ENCODE assay signal across 21 mouse cellular contexts in the genomic region with DNA sequence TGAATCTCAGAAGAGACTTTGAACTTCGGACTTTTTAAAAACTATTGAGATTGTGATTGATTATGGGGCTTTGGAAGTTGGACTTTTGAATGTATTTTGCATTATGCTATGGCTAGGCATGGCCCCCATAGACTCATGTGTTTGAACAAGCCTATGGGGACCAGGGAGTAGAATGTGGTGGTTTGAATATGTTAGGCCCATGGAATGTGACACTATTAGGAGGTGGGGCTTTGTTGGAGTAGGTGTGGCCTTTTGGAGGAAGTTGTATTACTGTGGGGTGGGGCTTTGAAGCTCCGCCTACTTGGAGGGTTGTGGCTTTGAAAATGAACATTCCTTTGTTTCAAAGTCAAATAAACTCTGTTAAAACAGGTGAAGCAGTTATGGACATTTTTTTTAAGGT.
"Had no signal": no experiment of that assay in that cellular context is flagged by ENCODE, and none has a peak within 500 bp of the region (broad histone marks: within the 10 kb centered on the region; RNA-seq: fewer than 3 reads in every experiment).

No protein-coding gene starts in this region.

- DNase-seq: kidney, adult 18-20 months; kidney, adult 9 months; kidney, postnatal 14 days; kidney, postnatal 4 days; left cerebral cortex, postnatal 4 days; liver, postnatal 0 days; retina, postnatal 1 day; right cerebral cortex, postnatal 25 days; thymus, adult 18-20 months; thymus, postnatal 36 days had no signal

- H3K27me3 ChIP-seq: limb, embryonic 15.5 days; megakaryocyte, embryonic 14.5 days; midbrain, embryonic 13.5 days; neural tube, embryonic 13.5 days had no signal

- H3K9ac ChIP-seq: limb, embryonic 12.5 days; limb, embryonic 15.5 days; liver, embryonic 14.5 days; liver, postnatal 0 days; midbrain, embryonic 13.5 days; neural tube, embryonic 13.5 days had no signal

- H3K27ac ChIP-seq: limb, embryonic 12.5 days; limb, embryonic 15.5 days; liver, embryonic 14.5 days; midbrain, embryonic 10.5 days; midbrain, embryonic 13.5 days; neural tube, embryonic 13.5 days had no signal

- H3K4me2 ChIP-seq: limb, embryonic 12.5 days; limb, embryonic 15.5 days; liver, embryonic 11.5 days; midbrain, embryonic 13.5 days; neural tube, embryonic 13.5 days had no signal

- H3K9me3 ChIP-seq: limb, embryonic 12.5 days; limb, embryonic 15.5 days; midbrain, embryonic 10.5 days; midbrain, embryonic 13.5 days; neural tube, embryonic 13.5 days had no signal

- H3K36me3 ChIP-seq: limb, embryonic 12.5 days; limb, embryonic 15.5 days; midbrain, embryonic 10.5 days; midbrain, embryonic 13.5 days; neural tube, embryonic 13.5 days had no signal

- ATAC-seq: intestine, embryonic 16.5 days; liver, postnatal 0 days; midbrain, embryonic 13.5 days; midbrain, embryonic 16.5 days had no signal

- H3K4me3 ChIP-seq: limb, embryonic 12.5 days; limb, embryonic 15.5 days; megakaryocyte, embryonic 14.5 days; midbrain, embryonic 10.5 days; midbrain, embryonic 13.5 days; myocyte; neural tube, embryonic 13.5 days had no signal
